Mouse (Mus musculus): ENCODE data around the gene Svep1. TPM values are rescaled to one million over a fixed set of nuclear protein-coding genes. Genes with fewer than 3 reads are reported as not detected.
A peak's percentile ranks its signal among the peaks of the same experiment; 100 is the strongest.

Svep1 gene
- polyA plus RNA-seq (2011; ENCODE audit: insufficient read depth, insufficient read length, low read depth, missing spikeins): 0.11 and 0.19 TPM in 2 replicates

DNA sequence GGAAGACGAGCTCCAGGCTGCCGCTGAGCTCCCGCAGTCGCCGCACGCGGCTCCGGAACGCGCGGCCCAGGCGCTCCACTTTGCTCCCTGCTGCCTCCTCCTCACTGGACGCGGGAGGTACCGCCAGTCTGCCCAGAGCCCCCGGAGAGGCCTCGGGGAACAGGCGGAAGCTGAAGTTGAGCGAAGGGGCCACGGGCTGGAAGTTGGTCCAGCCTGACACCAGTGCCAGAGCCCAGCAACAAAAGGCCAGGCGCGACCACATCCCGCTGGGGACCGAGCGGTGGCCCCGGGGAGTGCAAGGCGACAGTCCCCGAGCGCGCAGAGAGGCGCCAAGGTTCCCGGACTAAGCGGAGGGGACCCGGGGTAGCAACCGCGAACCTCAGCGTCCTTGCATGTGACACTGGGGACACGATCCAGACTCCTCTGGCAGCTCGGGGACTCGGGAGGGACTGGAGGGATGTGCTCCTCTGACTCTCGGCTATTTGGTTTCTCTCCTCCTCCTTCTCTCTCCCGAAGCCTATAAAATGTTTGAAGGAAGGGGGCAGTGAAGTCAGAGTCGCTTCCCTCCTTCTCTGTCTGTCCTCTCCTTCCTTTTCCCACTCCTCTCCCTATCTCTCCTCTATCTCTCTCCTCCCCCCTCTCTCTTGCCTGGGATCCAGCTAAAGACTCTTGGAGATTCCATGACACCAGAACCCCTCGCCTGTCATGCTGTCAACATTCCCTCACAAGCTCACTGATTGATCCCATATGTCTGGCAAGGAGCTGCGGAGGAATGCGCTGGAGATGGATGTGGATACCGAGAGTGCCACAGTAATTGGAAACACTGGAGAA is at the start of gene Svep1:
Gene Svep1, minus strand, starts transcription at position 745 of the 831 bp plus-strand sequence.
- H3K27me3 ChIP-seq (ENCODE audit: control insufficient read depth, insufficient read depth, low read length, poor library complexity, severe bottlenecking): 0 out of 2 replicates have a peak, but pooled peaks cover 9% of the 10 kb centered on the region
- TF ChIP-seq EP300 (IDR thresholded peaks at IDR 0.05; ENCODE audit: insufficient read depth, low read depth, low read length) (no peak), POLR2A (IDR thresholded peaks at IDR 0.05; ENCODE audit: insufficient read depth, low read length) (no peak)

DNA sequence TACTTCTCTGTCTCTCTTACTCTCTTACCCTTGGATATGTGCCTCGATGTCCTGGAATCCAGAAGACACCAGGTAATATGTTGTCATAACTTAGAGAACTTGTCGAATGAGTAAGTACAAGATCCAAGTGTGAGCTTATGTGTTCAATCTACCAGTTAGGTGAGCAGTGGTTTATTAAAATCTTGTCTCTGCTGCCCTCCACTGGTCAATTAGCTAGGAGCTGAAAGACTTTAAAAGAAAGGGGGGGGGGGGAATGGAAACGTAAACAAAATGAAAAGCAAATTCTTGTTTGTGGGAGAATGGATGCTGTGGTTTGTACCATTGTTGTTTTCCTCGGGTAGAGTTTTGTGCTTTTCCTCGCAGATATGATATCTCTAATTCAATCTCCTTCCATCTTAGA is 46.8 kb upstream of the Svep1 start:
- Histone ChIP-seq H3K9ac (ENCODE audit: low read depth, poor library complexity, severe bottlenecking) (no peak overlapping the region), H3K9me3 (replicated peaks; ENCODE audit: control insufficient read depth, insufficient read depth, low read length, poor library complexity, severe bottlenecking) (no peaks in the 10 kb centered on the region), H3K4me1 (ENCODE audit: control insufficient read depth, insufficient read depth, low read length) (no peaks in the 10 kb centered on the region), H3K36me3 (ENCODE audit: control insufficient read depth, insufficient read depth, low read length, poor library complexity, severe bottlenecking) (no peaks in the 10 kb centered on the region), H3K27me3 (ENCODE audit: control insufficient read depth, insufficient read depth, low read length, poor library complexity, severe bottlenecking) (no peaks in the 10 kb centered on the region), H3K4me3 (ENCODE audit: low read depth, low read length) (no peak overlapping the region), H3K27ac (ENCODE audit: insufficient read depth, low read length) (no peak overlapping the region)
- TF ChIP-seq CTCF (IDR thresholded peaks at IDR 0.05; ENCODE audit: low read depth, low read length) (no peak), POLR2A (IDR thresholded peaks at IDR 0.05; ENCODE audit: insufficient read depth, low read length) (no peak), EP300 (IDR thresholded peaks at IDR 0.05; ENCODE audit: insufficient read depth, low read depth, low read length) (no peak)

More for the DNA sequence above, at the start of gene Svep1:
- no peaks in the 10 kb centered on the region for H3K36me3 ChIP-seq (ENCODE audit: control insufficient read depth, insufficient read depth, low read length, poor library complexity, severe bottlenecking)
- H3K9me3 ChIP-seq (replicated peaks; ENCODE audit: control insufficient read depth, insufficient read depth, low read length, poor library complexity, severe bottlenecking): no peaks in the 10 kb centered on the region
- no peaks in the 10 kb centered on the region for H3K4me1 ChIP-seq (ENCODE audit: control insufficient read depth, insufficient read depth, low read length)
- no peak within 1 kb of the TSS for H3K27ac ChIP-seq (ENCODE audit: insufficient read depth, low read length)
- peak within 1 kb of the TSS; percentile 38 for H3K9ac ChIP-seq (ENCODE audit: low read depth, poor library complexity, severe bottlenecking)
- H3K4me3 ChIP-seq (ENCODE audit: low read depth, low read length): peak within 1 kb of the TSS; percentile 71

DNA sequence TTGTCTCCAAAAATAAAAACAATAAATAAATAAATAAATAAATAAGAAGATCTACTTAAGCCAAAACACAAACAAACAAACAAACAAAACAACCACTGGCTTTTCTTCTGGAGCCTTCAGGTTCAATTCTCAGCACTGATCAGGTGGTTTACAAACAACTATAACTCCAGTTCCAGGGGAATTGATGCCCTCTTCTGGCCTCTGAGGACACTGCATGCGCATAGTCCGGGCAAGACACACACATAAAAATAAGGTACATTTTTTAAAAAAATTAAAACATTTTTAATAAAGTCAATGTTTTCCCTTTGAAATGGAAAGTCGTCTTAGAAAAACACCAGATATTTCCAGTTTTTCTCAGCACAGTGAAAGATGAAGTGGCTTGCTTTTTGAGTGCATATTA is 45.7 kb upstream of the Svep1 start:
- H3K36me3 ChIP-seq (ENCODE audit: control insufficient read depth, insufficient read depth, low read length, poor library complexity, severe bottlenecking): no peaks in the 10 kb centered on the region
- H3K27me3 ChIP-seq (ENCODE audit: control insufficient read depth, insufficient read depth, low read length, poor library complexity, severe bottlenecking): no peaks in the 10 kb centered on the region
- no peaks in the 10 kb centered on the region for H3K9me3 ChIP-seq (replicated peaks; ENCODE audit: control insufficient read depth, insufficient read depth, low read length, poor library complexity, severe bottlenecking)
- H3K4me1 ChIP-seq (ENCODE audit: control insufficient read depth, insufficient read depth, low read length): no peaks in the 10 kb centered on the region
- no peak overlapping the region for H3K4me3 ChIP-seq (ENCODE audit: low read depth, low read length)
- no peak overlapping the region for H3K27ac ChIP-seq (ENCODE audit: insufficient read depth, low read length)
- H3K9ac ChIP-seq (ENCODE audit: low read depth, poor library complexity, severe bottlenecking): no peak overlapping the region
- TF ChIP-seq POLR2A (IDR thresholded peaks at IDR 0.05; ENCODE audit: insufficient read depth, low read length) (no peak), CTCF (IDR thresholded peaks at IDR 0.05; ENCODE audit: low read depth, low read length) (peak; percentile 18)

DNA sequence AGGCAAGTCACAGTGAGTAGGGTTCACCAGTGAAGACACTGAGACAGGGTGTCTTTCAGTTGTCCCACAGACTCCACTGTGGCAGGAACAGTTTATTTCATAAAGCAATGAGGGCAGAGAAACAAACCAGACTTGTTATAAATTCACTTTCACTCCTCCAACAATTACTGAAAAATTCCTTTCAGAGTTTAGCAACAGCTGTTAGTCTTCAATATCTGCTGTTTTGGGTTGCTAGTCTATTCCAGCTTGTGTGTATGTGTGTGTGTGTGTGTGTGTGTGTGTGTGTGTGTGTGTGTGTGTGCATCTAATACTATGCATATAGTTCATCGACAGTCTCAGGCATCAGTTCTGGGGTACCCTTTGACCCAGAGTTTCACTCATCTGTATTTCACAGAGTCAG is 38.9 kb upstream of the Svep1 start:
- no peak overlapping the region for H3K4me3 ChIP-seq (ENCODE audit: low read depth, low read length)
- H3K9ac ChIP-seq (ENCODE audit: low read depth, poor library complexity, severe bottlenecking): no peak overlapping the region
- no peak overlapping the region for H3K27ac ChIP-seq (ENCODE audit: insufficient read depth, low read length)
- no peaks in the 10 kb centered on the region for H3K36me3 ChIP-seq (ENCODE audit: control insufficient read depth, insufficient read depth, low read length, poor library complexity, severe bottlenecking)
- no peaks in the 10 kb centered on the region for H3K4me1 ChIP-seq (ENCODE audit: control insufficient read depth, insufficient read depth, low read length)
- TF ChIP-seq EP300 (IDR thresholded peaks at IDR 0.05; ENCODE audit: insufficient read depth, low read depth, low read length) (no peak), CTCF (IDR thresholded peaks at IDR 0.05; ENCODE audit: low read depth, low read length) (no peak), POLR2A (IDR thresholded peaks at IDR 0.05; ENCODE audit: insufficient read depth, low read length) (no peak)
- H3K27me3 ChIP-seq (ENCODE audit: control insufficient read depth, insufficient read depth, low read length, poor library complexity, severe bottlenecking): no peaks in the 10 kb centered on the region
- no peaks in the 10 kb centered on the region for H3K9me3 ChIP-seq (replicated peaks; ENCODE audit: control insufficient read depth, insufficient read depth, low read length, poor library complexity, severe bottlenecking)

DNA sequence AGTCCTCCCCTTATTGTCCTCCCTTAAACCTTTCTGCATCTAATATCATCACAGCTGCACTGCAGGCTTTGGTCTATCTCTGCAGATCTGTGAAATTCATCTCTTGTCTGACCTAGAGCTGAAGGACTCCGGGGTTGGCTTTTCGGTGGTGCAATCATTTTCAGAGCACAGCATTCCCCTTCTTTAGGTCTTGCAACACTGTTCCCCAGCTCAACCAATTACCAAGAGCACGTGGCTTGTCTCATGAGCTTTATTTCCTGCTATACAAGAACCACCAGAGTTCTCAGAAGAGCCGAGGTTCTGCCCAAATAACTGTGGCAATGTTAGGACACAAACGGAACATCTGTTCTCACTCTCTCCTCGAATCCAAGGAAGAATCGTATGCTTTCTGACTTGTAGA is 33.8 kb upstream of the Svep1 start:
- H3K36me3 ChIP-seq (ENCODE audit: control insufficient read depth, insufficient read depth, low read length, poor library complexity, severe bottlenecking): no peaks in the 10 kb centered on the region
- TF ChIP-seq POLR2A (IDR thresholded peaks at IDR 0.05; ENCODE audit: insufficient read depth, low read length): no peak
- TF ChIP-seq EP300 (IDR thresholded peaks at IDR 0.05; ENCODE audit: insufficient read depth, low read depth, low read length): no peak
- no peak for TF ChIP-seq CTCF (IDR thresholded peaks at IDR 0.05; ENCODE audit: low read depth, low read length)
- no peak overlapping the region for H3K27ac ChIP-seq (ENCODE audit: insufficient read depth, low read length)
- no peak overlapping the region for H3K4me3 ChIP-seq (ENCODE audit: low read depth, low read length)
- H3K27me3 ChIP-seq (ENCODE audit: control insufficient read depth, insufficient read depth, low read length, poor library complexity, severe bottlenecking): no peaks in the 10 kb centered on the region
- no peak overlapping the region for H3K9ac ChIP-seq (ENCODE audit: low read depth, poor library complexity, severe bottlenecking)
- no peaks in the 10 kb centered on the region for H3K4me1 ChIP-seq (ENCODE audit: control insufficient read depth, insufficient read depth, low read length)
- no peaks in the 10 kb centered on the region for H3K9me3 ChIP-seq (replicated peaks; ENCODE audit: control insufficient read depth, insufficient read depth, low read length, poor library complexity, severe bottlenecking)

DNA sequence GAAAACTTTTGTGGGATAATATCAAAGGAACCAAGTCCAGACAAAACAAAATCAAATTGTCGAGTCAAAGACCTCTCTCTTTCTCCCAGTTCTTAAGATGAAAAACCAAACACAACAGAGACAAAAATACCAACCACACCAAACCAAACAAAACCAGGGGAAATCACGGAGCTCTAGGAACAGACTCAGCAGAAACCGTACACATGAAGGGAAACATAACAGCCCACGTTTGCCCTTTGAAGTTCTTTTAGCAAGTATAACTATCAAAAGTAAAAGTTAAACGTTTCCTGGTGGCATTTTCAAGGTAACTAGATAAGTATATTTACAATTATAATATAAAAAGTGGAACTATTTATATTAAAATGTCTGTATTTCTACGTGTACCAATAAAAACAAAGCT is 29.2 kb upstream of the Svep1 start:
- Histone ChIP-seq H3K4me1 (ENCODE audit: control insufficient read depth, insufficient read depth, low read length) (no peaks in the 10 kb centered on the region), H3K36me3 (ENCODE audit: control insufficient read depth, insufficient read depth, low read length, poor library complexity, severe bottlenecking) (no peaks in the 10 kb centered on the region), H3K9me3 (replicated peaks; ENCODE audit: control insufficient read depth, insufficient read depth, low read length, poor library complexity, severe bottlenecking) (no peaks in the 10 kb centered on the region), H3K27ac (ENCODE audit: insufficient read depth, low read length) (no peak overlapping the region), H3K9ac (ENCODE audit: low read depth, poor library complexity, severe bottlenecking) (no peak overlapping the region), H3K4me3 (ENCODE audit: low read depth, low read length) (no peak overlapping the region), H3K27me3 (ENCODE audit: control insufficient read depth, insufficient read depth, low read length, poor library complexity, severe bottlenecking) (no peaks in the 10 kb centered on the region; the same call in 1 of the 2 replicates)
- TF ChIP-seq EP300 (IDR thresholded peaks at IDR 0.05; ENCODE audit: insufficient read depth, low read depth, low read length): no peak
- no peak for TF ChIP-seq CTCF (IDR thresholded peaks at IDR 0.05; ENCODE audit: low read depth, low read length)
- no peak for TF ChIP-seq POLR2A (IDR thresholded peaks at IDR 0.05; ENCODE audit: insufficient read depth, low read length)

Data from ES-Bruce4 (cell line).